Mouse (Mus musculus): ENCODE results near the gene Urad.
A peak's percentile ranks its signal among the peaks of the same experiment; 100 is the strongest.

The Urad gene

GRCm38 (mm10) chr5:147322183-147322582 is at the start of gene Urad:
Gene Urad (minus strand): TSS chr5:147322440.
- DNase-seq (ENCODE audit: low spot score in 2 of 2) = no peak

GRCm38 (mm10) chr5:147370276-147370675 is 48.0 kb upstream of the Urad start:
- no peak for DNase-seq (ENCODE audit: low spot score in 2 of 2)

GRCm38 (mm10) chr5:147368221-147368620 is 46.0 kb upstream of the Urad start:
- no peak for DNase-seq (ENCODE audit: low spot score in 2 of 2)

DNA sequence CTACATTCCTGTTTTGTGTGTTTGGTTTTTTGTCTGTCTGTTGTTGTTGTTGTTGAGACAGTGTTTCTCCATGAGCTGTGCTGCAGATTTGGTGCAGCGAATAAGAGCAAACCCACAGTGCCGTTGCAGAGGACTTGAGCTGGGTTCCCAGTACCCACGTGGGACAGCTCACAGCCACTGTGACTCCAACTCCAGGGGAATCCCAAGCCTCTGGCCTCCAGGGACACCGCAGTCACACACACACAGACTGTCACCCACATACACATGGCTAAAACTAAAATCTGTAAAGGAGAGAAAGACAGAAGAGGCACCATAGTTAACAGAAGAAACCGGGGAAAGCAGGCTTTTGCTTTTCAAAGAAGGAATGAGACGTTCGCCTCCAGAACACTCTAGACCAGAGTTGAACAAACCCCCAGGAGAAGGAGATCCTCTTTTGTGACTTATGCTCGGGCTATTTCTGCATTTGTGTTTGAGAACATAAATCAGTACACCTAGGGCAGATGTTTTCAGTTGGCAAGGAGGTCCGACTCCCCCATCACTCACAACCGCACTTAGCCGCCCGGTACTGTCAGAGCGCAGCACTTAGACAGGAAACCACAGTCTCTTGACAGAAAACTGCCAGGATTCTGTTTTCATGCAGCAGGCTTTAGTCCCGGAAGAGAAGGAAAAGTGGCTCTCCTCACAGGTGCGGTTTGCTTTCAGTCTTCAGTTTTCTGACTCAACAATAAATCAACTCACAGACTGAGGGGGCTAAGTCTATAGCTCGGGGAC is 43.9 kb upstream of the Urad start:
- DNase-seq (ENCODE audit: low spot score in 2 of 2) = no peak

GRCm38 (mm10) chr5:147363054-147363453 is 40.8 kb upstream of the Urad start:
- DNase-seq (ENCODE audit: low spot score in 2 of 2) = no peak

DNA sequence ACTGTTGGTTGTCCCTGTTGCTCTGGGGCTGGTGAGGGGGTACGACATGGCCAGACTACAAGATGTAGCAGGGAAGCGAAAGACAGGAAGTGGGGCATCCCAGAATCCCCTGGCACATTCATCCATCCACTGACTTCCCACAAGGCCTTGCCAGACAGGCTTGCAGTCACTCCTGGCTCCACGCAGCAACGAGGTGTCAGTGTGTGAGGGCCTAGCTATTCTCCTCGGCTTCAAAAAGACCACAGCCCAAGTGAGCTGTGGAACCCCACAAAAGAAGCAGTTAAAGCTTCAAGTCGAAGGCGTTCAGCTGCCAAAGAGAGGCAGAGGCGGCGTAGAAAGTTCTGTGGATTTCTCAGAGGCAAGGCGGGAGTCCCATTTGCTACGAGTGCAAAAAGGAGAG is 36.2 kb upstream of the Urad start:
- DNase-seq (ENCODE audit: low spot score in 2 of 2) = no peak

GRCm38 (mm10) chr5:147357536-147357935 is 35.3 kb upstream of the Urad start:
- no peak for DNase-seq (ENCODE audit: low spot score in 2 of 2)

- no peak for DNase-seq (ENCODE audit: low spot score in 2 of 2)
Observed at GRCm38 (mm10) chr5:147356260-147357055, 34.2 kb upstream of the Urad start.

GRCm38 (mm10) chr5:147355788-147356187 is 33.5 kb upstream of the Urad start:
- DNase-seq (ENCODE audit: low spot score in 2 of 2) = no peak

DNA sequence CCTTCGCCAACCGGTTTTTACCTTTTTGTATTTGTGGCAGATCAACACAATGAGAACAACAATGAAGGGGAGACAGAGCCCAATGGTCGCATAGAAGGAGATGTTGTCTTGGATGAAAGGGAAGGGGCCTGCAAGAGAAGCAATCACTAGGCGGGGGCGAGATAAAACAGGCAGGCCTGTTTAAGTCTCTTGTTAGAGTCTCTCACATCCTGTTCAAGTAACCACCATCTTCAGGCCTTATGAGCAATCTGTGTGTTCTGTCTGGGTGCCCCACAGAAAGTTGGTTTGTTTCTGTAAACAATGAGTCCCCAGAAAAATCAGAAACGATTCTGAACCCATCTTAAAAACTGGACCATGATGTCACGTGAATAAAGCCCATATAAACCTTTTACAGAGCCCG is 32.7 kb upstream of the Urad start:
- peak in 1 of 2 experiments; percentile 47 for DNase-seq (ENCODE audit: low spot score in 2 of 2)

GRCm38 (mm10) chr5:147354161-147354780 is 32.0 kb upstream of the Urad start:
- DNase-seq (ENCODE audit: low spot score in 2 of 2) = peak in 1 of 2 experiments; percentile 40

DNA sequence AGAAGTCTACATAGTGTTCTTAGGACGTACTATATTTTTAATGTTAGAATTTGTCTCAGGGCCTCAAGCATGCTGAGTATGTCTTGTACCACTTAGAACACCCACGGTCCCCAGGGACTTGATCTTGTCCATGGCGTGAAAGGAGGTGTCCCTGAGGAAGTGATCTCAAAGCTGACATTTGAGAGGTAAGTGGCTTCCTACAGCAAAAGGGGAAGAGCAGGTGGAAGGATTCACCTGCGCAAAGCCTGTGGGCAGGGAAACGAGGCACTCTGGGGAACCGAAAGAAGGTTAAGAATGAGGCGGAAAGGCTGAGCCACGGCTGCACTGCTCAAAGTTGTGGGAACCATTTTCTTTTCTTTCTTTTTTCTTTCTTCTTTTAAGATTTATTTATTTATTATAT is 29.7 kb upstream of the Urad start:
- peak in 1 of 2 experiments; percentile 44 for DNase-seq (ENCODE audit: low spot score in 2 of 2)

DNA sequence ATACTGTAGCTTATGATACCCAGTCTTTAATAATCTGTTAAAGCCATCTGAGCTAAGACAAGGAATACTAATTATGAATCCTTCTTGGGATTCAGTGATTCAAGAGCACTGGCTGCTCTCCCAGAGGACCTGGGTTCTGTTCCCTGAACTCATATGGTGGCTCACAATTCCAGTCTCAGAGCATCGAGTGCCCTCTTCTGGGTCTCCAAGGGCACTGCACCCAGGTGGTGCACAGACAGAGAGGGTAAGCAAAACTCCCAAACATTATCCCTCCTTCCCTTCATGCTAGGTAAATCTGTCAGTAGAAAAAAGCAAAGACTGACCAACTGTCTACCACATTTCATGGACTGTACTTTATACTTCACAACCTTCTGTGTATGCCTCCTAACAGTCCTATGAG is 23.7 kb upstream of the Urad start:
- DNase-seq (ENCODE audit: low spot score in 2 of 2) = no peak

- peak in 1 of 2 experiments; percentile 47 for DNase-seq (ENCODE audit: low spot score in 2 of 2)
Observed at GRCm38 (mm10) chr5:147343904-147344303, 21.7 kb upstream of the Urad start.

- DNase-seq (ENCODE audit: low spot score in 2 of 2) = no peak
Observed at GRCm38 (mm10) chr5:147342901-147343300, 20.7 kb upstream of the Urad start.

DNA sequence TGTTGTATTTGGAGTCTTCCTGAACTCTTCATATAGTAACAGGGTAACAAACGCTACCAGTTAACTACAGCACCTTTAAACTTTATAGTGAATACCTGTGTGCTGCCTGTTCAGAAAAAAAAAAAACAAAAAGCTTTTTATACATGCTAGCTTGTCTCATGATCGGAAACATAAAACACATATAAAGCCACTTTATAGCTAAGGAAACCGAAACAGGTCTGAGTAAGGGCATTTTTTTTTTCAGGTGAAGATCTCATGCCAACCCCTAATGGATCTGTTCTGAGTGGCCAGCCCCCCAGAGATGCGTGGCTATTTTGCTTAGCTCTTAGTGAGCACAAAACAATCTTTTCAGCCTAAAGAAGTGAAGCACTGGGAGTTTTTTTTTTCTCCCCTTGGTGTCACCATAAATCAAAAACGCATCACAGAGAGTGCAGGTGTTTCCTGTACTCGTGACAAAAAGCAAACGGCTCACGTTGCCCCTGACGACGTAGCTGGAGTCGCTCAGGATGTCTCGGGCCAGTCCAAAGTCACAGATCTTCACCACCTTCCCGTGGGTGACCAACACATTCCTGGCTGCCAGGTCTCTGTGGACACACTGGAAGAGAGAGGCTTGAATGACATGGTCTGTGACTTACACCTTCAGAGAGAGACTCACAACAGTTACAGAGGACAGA is 18.6 kb upstream of the Urad start:
- peak in 1 of 2 experiments; percentile 51 for DNase-seq (ENCODE audit: low spot score in 2 of 2)

- DNase-seq (ENCODE audit: low spot score in 2 of 2) = no peak
Observed at GRCm38 (mm10) chr5:147339560-147339959, 17.3 kb upstream of the Urad start.

DNA sequence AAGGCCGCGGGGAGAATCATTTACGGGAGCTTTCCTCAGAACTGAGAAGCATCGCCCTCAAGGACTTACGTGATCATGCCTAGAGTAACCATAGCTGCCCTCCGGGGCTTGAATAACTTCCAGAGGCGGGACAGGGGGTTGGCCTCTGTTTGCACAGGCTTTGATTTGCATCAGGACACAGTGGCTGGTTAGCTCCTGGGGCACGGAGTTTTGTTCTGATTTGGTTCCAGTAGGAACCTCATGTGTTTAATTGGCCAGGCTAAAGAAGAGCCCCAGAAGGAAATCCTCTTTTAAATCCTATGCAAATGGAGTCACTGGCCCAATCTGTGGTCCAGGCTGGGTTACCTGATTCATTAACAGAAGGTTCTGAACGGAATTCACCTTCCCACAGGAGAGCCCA is 16.7 kb upstream of the Urad start:
- DNase-seq (ENCODE audit: low spot score in 2 of 2) = no peak

- no peak for DNase-seq (ENCODE audit: low spot score in 2 of 2)
Observed at GRCm38 (mm10) chr5:147332711-147333110, 10.5 kb upstream of the Urad start.

- no peak for DNase-seq (ENCODE audit: low spot score in 2 of 2)
Observed at GRCm38 (mm10) chr5:147331547-147331946, 9.3 kb upstream of the Urad start.

- DNase-seq (ENCODE audit: low spot score in 2 of 2) = no peak
Observed at GRCm38 (mm10) chr5:147329946-147330345, 7.7 kb upstream of the Urad start.

DNA sequence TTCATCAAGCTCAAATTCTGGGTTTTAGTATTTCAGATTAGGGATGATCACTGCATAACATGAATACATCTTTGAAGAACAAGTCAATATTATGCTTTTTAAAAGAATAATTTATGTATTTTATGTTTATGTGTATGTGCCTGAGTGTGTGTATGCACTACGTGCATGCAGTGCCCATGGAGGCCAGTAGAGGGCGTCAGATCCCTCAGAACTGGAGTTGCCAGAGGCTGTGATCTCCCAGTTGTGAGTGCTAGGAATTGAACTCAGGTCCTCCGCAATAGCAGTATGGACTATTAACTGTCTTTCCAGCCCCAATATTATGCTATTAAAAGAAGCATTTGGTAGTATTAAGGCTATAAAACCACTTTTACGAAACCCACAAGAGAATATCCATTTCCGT is 5.4 kb upstream of the Urad start:
- DNase-seq (ENCODE audit: low spot score in 2 of 2) = no peak
